Mouse (Mus musculus) G1E (cell line): ENCODE measurements around the gene Mkrn2. TPM values are rescaled to one million over a fixed set of nuclear protein-coding genes. Genes with fewer than 3 reads are reported as not detected.

Source experiments
- ATAC-seq: 2 replicates; pipeline ENCODE4 v1.8.0; 2016; ENCODE audit warnings: mild to moderate bottlenecking; ENCODE audit not compliant: insufficient number of reproducible peaks, poor library complexity, low FRiP score, severe bottlenecking; ENCODE audit errors: extremely low read depth
- DNase-seq: peaks from one replicate; pipeline ENCODE4 v3.0.0; 2012; ENCODE audit warnings: low spot score
- H3K27me3 ChIP-seq: 2 replicates; pipeline ENCODE4 v1.6.1; 2012; ENCODE audit warnings: mild to moderate bottlenecking, low read length, inconsistent platforms; ENCODE audit not compliant: insufficient read depth
- H3K36me3 ChIP-seq: replicated peaks from 2 replicates; pipeline ENCODE3; 2012; ENCODE audit warnings: mild to moderate bottlenecking, inconsistent platforms
- H3K4me1 ChIP-seq: 2 replicates; pipeline ENCODE4 v1.6.1; 2012; ENCODE audit warnings: low read depth, low read length, inconsistent platforms, mixed read lengths; ENCODE audit not compliant: insufficient read depth
- H3K4me3 ChIP-seq: 2 replicates; pipeline ENCODE4 v1.5.1; 2012; ENCODE audit warnings: low read depth, mild to moderate bottlenecking, inconsistent platforms, low read length, moderate library complexity, mixed read lengths
- H3K9me3 ChIP-seq: replicated peaks from 2 replicates; pipeline ENCODE4 v1.6.1; 2012; ENCODE audit warnings: inconsistent platforms
- CTCF ChIP-seq: IDR thresholded peaks from 2 replicates; pipeline ENCODE4 v1.5.1; 2012; ENCODE audit warnings: low read depth, low read length, inconsistent platforms, mixed read lengths
- GATA1 ChIP-seq: IDR thresholded peaks from 2 replicates; pipeline ENCODE4 v1.6.1; 2012; ENCODE audit warnings: borderline replicate concordance, low read length, inconsistent platforms, mixed read lengths
- GATA2 ChIP-seq: IDR thresholded peaks from 2 replicates; pipeline ENCODE4 v1.6.1; 2012; ENCODE audit warnings: low read depth, low read length, inconsistent platforms, borderline replicate concordance
- POLR2AphosphoS5 ChIP-seq: IDR thresholded peaks from 2 replicates; pipeline ENCODE4 v1.6.1; 2012; ENCODE audit warnings: low read depth, low read length, inconsistent platforms; ENCODE audit not compliant: insufficient replicate concordance
- TAL1 ChIP-seq: conservative IDR thresholded peaks from 2 replicates; pipeline ENCODE4 v1.6.1; 2012; ENCODE audit warnings: low read depth, low read length, inconsistent platforms, mixed read lengths
- polyA plus RNA-seq: library from polyadenylated mRNA; stranded (reverse); fragments of >175 nt; gene quantifications from 2 replicates; pipeline ENCODE4 v1.2.3, GENCODE M21; 2012
- total RNA-seq, 2 experiments: library from RNA; stranded (forward) in 1 of 2; stranded (reverse) in 1 of 2; fragments of 200-1000 nt in 1 of 2; fragments of >200 nt in 1 of 2; fragmentation: Nextera tagmentation in 1 of 2; gene quantifications; 2 replicates each; pipeline ENCODE4 v1.2.3; 2014 to 2017

Gene Mkrn2
- total and polyA plus RNA-seq, 3 experiments, result 18.4 to 24.5 (median 21.5) TPM

DNA sequence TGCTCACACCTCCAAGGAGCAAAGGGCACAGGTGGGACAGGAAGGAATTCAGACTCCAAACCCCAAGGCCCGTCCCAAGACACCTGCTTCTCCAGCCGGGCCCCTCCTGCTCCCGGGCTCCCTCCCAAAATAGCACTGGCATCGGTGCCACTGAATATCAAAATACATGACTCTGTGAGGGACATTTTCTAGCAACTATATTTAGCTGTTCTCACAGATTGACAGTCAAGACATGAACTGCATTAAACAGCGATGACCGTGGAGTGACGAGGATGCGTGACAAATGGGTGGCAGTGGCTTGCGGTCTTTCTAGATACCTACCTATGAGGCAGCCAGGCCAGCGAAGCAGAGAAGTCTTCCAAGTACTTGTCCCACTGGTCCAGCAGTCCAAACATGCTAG is 15.4 kb upstream of the Mkrn2 start:
- no peaks in the 10 kb centered on the region for H3K9me3 ChIP-seq
- no peak for TF ChIP-seq CTCF
- no peak for TF ChIP-seq GATA1
- no peak for TF ChIP-seq GATA2
- TF ChIP-seq TAL1, result no peak
- no peak for TF ChIP-seq POLR2AphosphoS5
- DNase-seq (no peak), ATAC-seq (no peak)
- peaks cover 4% of the 10 kb centered on the region; the same call in 1 of the 2 replicates for H3K27me3 ChIP-seq
- H3K4me3 ChIP-seq, result no peak overlapping the region
- H3K36me3 ChIP-seq, result peaks cover 9% of the 10 kb centered on the region
- H3K4me1 ChIP-seq, result peaks cover 15% of the 10 kb centered on the region

- Histone ChIP-seq H3K9me3 (no peaks in the 10 kb centered on the region), H3K36me3 (no peaks in the 10 kb centered on the region), H3K4me3 (no peak overlapping the region), H3K4me1 (peaks cover 8% of the 10 kb centered on the region; the same call in 1 of the 2 replicates), H3K27me3 (peaks cover 20% of the 10 kb centered on the region)
- ATAC-seq, result no peak
- no peak for DNase-seq
- no peak for TF ChIP-seq GATA2
- no peak for TF ChIP-seq POLR2AphosphoS5
- TF ChIP-seq TAL1, result no peak
- TF ChIP-seq CTCF, result no peak
- TF ChIP-seq GATA1, result no peak
These were observed 9.9 kb upstream of the Mkrn2 start for GRCm38 (mm10) chr6:115591692-115592359.

- Histone ChIP-seq H3K27me3 (peaks cover 20% of the 10 kb centered on the region), H3K9me3 (no peaks in the 10 kb centered on the region), H3K36me3 (no peaks in the 10 kb centered on the region), H3K4me1 (peaks cover 8% of the 10 kb centered on the region; the same call in 1 of the 2 replicates), H3K4me3 (no peak within 1 kb of the TSS)
- ATAC-seq, result no peak
- TF ChIP-seq GATA2 (no peak), POLR2AphosphoS5 (no peak), GATA1 (no peak), TAL1 (no peak), CTCF (no peak)
- DNase-seq, result no peak
These were observed 9.2 kb upstream of the Mkrn2 start, which contains the start of gene Mkrn2os for GRCm38 (mm10) chr6:115592458-115592857. Gene Mkrn2os (minus strand): TSS chr6:115592576.

GRCm38 (mm10) chr6:115593252-115593651 is 8.4 kb upstream of the Mkrn2 start:
- Histone ChIP-seq H3K27me3 (peaks cover 20% of the 10 kb centered on the region), H3K36me3 (no peaks in the 10 kb centered on the region), H3K9me3 (no peaks in the 10 kb centered on the region), H3K4me3 (no peak overlapping the region), H3K4me1 (peaks cover 8% of the 10 kb centered on the region; the same call in 1 of the 2 replicates)
- no peak for TF ChIP-seq POLR2AphosphoS5
- no peak for TF ChIP-seq CTCF
- TF ChIP-seq TAL1, result no peak
- no peak for TF ChIP-seq GATA1
- TF ChIP-seq GATA2, result no peak
- DNase-seq (no peak), ATAC-seq (no peak)

DNA sequence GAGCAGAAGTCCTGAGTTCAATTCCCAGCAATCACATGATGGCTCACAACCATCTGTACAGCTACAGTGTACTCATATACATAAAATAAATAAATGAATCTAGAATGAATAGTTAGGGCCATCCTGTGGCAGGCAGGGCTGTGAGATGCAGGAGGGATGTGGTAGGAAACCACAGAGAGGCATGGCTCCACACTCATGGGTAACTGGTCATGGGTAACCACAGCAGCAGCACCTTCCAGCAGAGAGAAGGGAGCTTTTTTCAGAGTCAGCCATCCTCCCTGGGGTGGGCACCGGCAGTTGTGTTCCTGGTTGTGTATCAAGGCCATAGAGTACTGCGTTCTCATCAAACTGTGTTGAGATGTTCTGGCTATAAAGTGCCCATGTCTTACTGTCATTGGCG is 7.2 kb upstream of the Mkrn2 start:
- H3K27me3 ChIP-seq, result peaks cover 20% of the 10 kb centered on the region
- no peaks in the 10 kb centered on the region for H3K9me3 ChIP-seq
- TF ChIP-seq TAL1, result no peak
- H3K4me3 ChIP-seq, result no peak overlapping the region
- ATAC-seq, result no peak
- no peaks in the 10 kb centered on the region for H3K36me3 ChIP-seq
- H3K4me1 ChIP-seq, result peaks cover 6% of the 10 kb centered on the region; the same call in 1 of the 2 replicates
- no peak for DNase-seq

GRCm38 (mm10) chr6:115595667-115596066 is 6.0 kb upstream of the Mkrn2 start:
- no peak for DNase-seq
- Histone ChIP-seq H3K4me3 (no peak overlapping the region), H3K4me1 (peaks cover 6% of the 10 kb centered on the region; the same call in 1 of the 2 replicates), H3K27me3 (peaks cover 16% of the 10 kb centered on the region), H3K9me3 (no peaks in the 10 kb centered on the region), H3K36me3 (no peaks in the 10 kb centered on the region)
- ATAC-seq, result no peak
- no peak for TF ChIP-seq POLR2AphosphoS5
- no peak for TF ChIP-seq TAL1
- no peak for TF ChIP-seq GATA1
- no peak for TF ChIP-seq CTCF
- TF ChIP-seq GATA2, result no peak

- DNase-seq (no peak), ATAC-seq (no peak)
- H3K9me3 ChIP-seq, result no peaks in the 10 kb centered on the region; the same call in 1 of the 2 replicates
- no peaks in the 10 kb centered on the region; the same call in 1 of the 2 replicates for H3K27me3 ChIP-seq
- peaks cover 18% of the 10 kb centered on the region for H3K4me1 ChIP-seq
- H3K36me3 ChIP-seq, result peaks cover 31% of the 10 kb centered on the region
- TF ChIP-seq GATA1 (no peak), GATA2 (no peak), CTCF (no peak), TAL1 (no peak), POLR2AphosphoS5 (no peak)
- H3K4me3 ChIP-seq, result peak overlapping the region; percentile 92; the same call in 1 of the 2 replicates
These were observed 384 bp upstream of the Mkrn2 start for GRCm38 (mm10) chr6:115601322-115601714.
